Mouse (Mus musculus) embryonic facial prominence, embryonic 14.5 days (tissue): ENCODE measurements at regions not wholly inside any gene's neighbourhood (a gene's known extent, or its start where the extent isn't known, plus 50 kb on each side); places are given as distances from the start of the nearest gene placed in this dataset.

Source experiments
- ATAC-seq: fragments of 200-750 bp; cut with Nextera tagmentation; 2 replicates; pipeline ENCODE4 v1.8.0; 2017; ENCODE audit warnings: low read depth, moderate number of reproducible peaks, moderate TSS enrichment
- DNase-seq: peaks from one replicate; pipeline ENCODE4 v3.0.0-alpha.2; 2015; ENCODE audit warnings: low spot score
- H3K27ac ChIP-seq: fragments of 300-500 bp; sonication (generic); replicated peaks from 2 replicates; pipeline ENCODE4 v1.5.1; 2014; ENCODE audit warnings: low read depth, mild to moderate bottlenecking, low read length, moderate library complexity
- H3K27me3 ChIP-seq: fragments of 300-500 bp; sonication (generic); replicated peaks from 2 replicates; pipeline ENCODE4 v1.6.1; 2014; ENCODE audit warnings: low read length; ENCODE audit not compliant: control insufficient read depth, insufficient read depth
- H3K36me3 ChIP-seq: fragments of 300-500 bp; sonication (generic); 2 replicates; pipeline ENCODE4 v1.6.1; 2014; ENCODE audit warnings: low read length, mixed read lengths; ENCODE audit not compliant: control insufficient read depth, insufficient read depth
- H3K4me1 ChIP-seq: fragments of 300-500 bp; sonication (generic); 2 replicates; pipeline ENCODE4 v1.6.1; 2014; ENCODE audit warnings: antibody characterized with exemption, low read length; ENCODE audit not compliant: control insufficient read depth, insufficient read depth
- H3K4me2 ChIP-seq: fragments of 300-500 bp; sonication (generic); 2 replicates; pipeline ENCODE4 v1.6.1; 2014; ENCODE audit warnings: low read depth, mild to moderate bottlenecking, low read length, moderate library complexity, mixed read lengths
- H3K4me3 ChIP-seq: fragments of 300-500 bp; sonication (generic); 2 replicates; pipeline ENCODE4 v1.5.1; 2014; ENCODE audit warnings: low read depth, mild to moderate bottlenecking, low read length
- H3K9ac ChIP-seq: fragments of 300-500 bp; sonication (generic); 2 replicates; pipeline ENCODE4 v1.6.1; 2014; ENCODE audit warnings: low read depth, mild to moderate bottlenecking, low read length, moderate library complexity, mixed read lengths
- H3K9me3 ChIP-seq: fragments of 300-500 bp; sonication (generic); 2 replicates; pipeline ENCODE4 v1.6.1; 2016; ENCODE audit warnings: low read length; ENCODE audit not compliant: control insufficient read depth
- WGBS: fragments of 180-500 bp; shearing (Covaris S2); extraction: QIAGEN DNeasy Blood & Tissue Kit; methylation state at CpG from one replicate; pipeline ENCODE4 v1.1.7; 2014; 5-methylcytosine and 5-hydroxymethylcytosine counted together

GRCm38 (mm10) chr17:74920056-74920455 lies 85.3 kb upstream of the Ltbp1 start:
- no peak for ATAC-seq
- Histone ChIP-seq H3K4me1 (no peaks in the 10 kb centered on the region; the same call in 1 of the 2 replicates), H3K27me3 (no peaks in the 10 kb centered on the region), H3K9ac (no peak overlapping the region), H3K4me3 (no peak overlapping the region), H3K9me3 (peaks cover 10% of the 10 kb centered on the region), H3K36me3 (no peaks in the 10 kb centered on the region), H3K4me2 (no peak overlapping the region), H3K27ac (no peak overlapping the region)
- WGBS = 74% methylated on average over 5 of the region's 5 CpGs
- no peak for DNase-seq

GRCm38 (mm10) chr17:74921413-74921812 lies 84.0 kb upstream of the Ltbp1 start:
- Histone ChIP-seq H3K4me3 (no peak overlapping the region), H3K9me3 (peaks cover 5% of the 10 kb centered on the region), H3K36me3 (no peaks in the 10 kb centered on the region), H3K4me1 (no peaks in the 10 kb centered on the region; the same call in 1 of the 2 replicates), H3K9ac (no peak overlapping the region), H3K4me2 (no peak overlapping the region), H3K27ac (no peak overlapping the region), H3K27me3 (no peaks in the 10 kb centered on the region)
- ATAC-seq (no peak), DNase-seq (no peak)
- WGBS = 87% methylated on average over 6 of the region's 6 CpGs

GRCm38 (mm10) chr17:74922016-74922415 lies 83.4 kb upstream of the Ltbp1 start:
- ATAC-seq = no peak
- no peaks in the 10 kb centered on the region; the same call in 1 of the 2 replicates for H3K4me1 ChIP-seq

DNA sequence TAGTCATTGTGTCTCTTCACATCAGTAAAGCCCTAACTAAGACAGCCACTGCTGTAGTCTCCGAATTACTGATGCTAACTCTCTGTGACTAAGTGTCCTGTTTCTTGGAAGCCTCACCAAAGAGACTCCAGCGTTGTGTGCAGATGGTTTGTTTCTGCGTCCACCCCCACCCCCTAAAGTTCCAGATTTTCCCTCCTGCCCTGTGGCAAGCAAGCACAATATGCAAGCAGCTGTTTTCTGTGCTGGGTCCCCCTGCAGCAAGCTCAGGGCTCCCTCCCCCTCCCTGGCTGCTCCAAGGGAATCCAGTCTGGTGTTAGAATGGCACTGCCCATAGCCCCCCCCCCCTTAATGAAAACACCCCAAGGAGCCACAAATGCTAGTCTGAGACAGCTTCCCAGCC lies 82.8 kb upstream of the Ltbp1 start:
- no peak overlapping the region for H3K9ac ChIP-seq
- H3K4me1 ChIP-seq = no peaks in the 10 kb centered on the region; the same call in 1 of the 2 replicates
- no peak overlapping the region for H3K4me3 ChIP-seq
- H3K27me3 ChIP-seq = no peaks in the 10 kb centered on the region
- peak; percentile 60 for ATAC-seq
- no peak overlapping the region for H3K27ac ChIP-seq
- H3K4me2 ChIP-seq = no peak overlapping the region
- no peaks in the 10 kb centered on the region for H3K36me3 ChIP-seq
- WGBS = 14% methylated on average over 3 of the region's 3 CpGs
- peak; percentile 73 for DNase-seq
- H3K9me3 ChIP-seq = no peaks in the 10 kb centered on the region

More at GRCm38 (mm10) chr17:74922016-74922415, 83.4 kb upstream of the Ltbp1 start:
- Histone ChIP-seq H3K27me3 (no peaks in the 10 kb centered on the region), H3K27ac (no peak overlapping the region), H3K9ac (no peak overlapping the region), H3K4me3 (no peak overlapping the region), H3K9me3 (no peaks in the 10 kb centered on the region), H3K36me3 (no peaks in the 10 kb centered on the region), H3K4me2 (no peak overlapping the region)
- WGBS = 75% methylated on average over 4 of the region's 4 CpGs
- DNase-seq = no peak

GRCm38 (mm10) chr17:74923101-74923500 lies 82.3 kb upstream of the Ltbp1 start:
- Histone ChIP-seq H3K27ac (no peak overlapping the region), H3K4me3 (no peak overlapping the region), H3K4me1 (no peaks in the 10 kb centered on the region; the same call in 1 of the 2 replicates), H3K9me3 (no peaks in the 10 kb centered on the region), H3K36me3 (no peaks in the 10 kb centered on the region), H3K4me2 (no peak overlapping the region), H3K27me3 (no peaks in the 10 kb centered on the region), H3K9ac (no peak overlapping the region)
- 55% methylated on average over 9 of the region's 9 CpGs for WGBS
- no peak for DNase-seq
- no peak for ATAC-seq

- no peak overlapping the region for H3K9ac ChIP-seq
- H3K4me3 ChIP-seq = no peak overlapping the region
- no peak overlapping the region for H3K4me2 ChIP-seq
- H3K36me3 ChIP-seq = no peaks in the 10 kb centered on the region
- no peaks in the 10 kb centered on the region; the same call in none of the 2 replicates for H3K4me1 ChIP-seq
- H3K27me3 ChIP-seq = no peaks in the 10 kb centered on the region
- DNase-seq = no peak
- H3K9me3 ChIP-seq = no peaks in the 10 kb centered on the region
- H3K27ac ChIP-seq = no peak overlapping the region
- WGBS = 90% methylated on average over 6 of the region's 6 CpGs
- ATAC-seq = no peak
Measured at GRCm38 (mm10) chr17:74925131-74925530, 80.2 kb upstream of the Ltbp1 start.

DNA sequence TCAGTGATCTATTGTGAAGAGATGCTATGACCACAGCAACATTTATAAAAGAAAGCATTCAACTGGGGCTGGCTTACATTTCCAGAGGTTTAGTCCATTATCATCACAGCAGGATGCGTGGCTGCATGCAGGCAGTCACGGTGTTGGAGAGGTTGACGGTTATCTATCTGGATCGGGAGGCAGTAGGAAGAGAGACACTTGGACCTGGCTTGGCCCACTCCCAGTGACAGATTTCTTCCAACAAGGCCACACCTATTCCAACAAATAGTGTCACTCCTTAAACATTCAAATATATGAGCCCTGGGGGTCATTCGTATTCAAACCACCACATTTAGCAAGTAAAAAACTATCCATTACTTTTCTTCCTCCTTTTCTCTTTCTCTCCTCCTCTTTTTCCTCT lies 77.4 kb upstream of the Ltbp1 start:
- no peaks in the 10 kb centered on the region for H3K27me3 ChIP-seq
- 54% methylated on average over 5 of the region's 5 CpGs for WGBS
- ATAC-seq = no peak

GRCm38 (mm10) chr17:74931540-74931939 lies 73.8 kb upstream of the Ltbp1 start:
- Histone ChIP-seq H3K27ac (no peak overlapping the region), H3K27me3 (no peaks in the 10 kb centered on the region), H3K9ac (no peak overlapping the region), H3K4me2 (no peak overlapping the region), H3K4me3 (no peak overlapping the region), H3K36me3 (no peaks in the 10 kb centered on the region), H3K4me1 (no peaks in the 10 kb centered on the region; the same call in 1 of the 2 replicates), H3K9me3 (no peaks in the 10 kb centered on the region)
- 35% methylated on average over 4 of the region's 4 CpGs for WGBS
- no peak for ATAC-seq
- DNase-seq = no peak

More for the DNA sequence above, 77.4 kb upstream of the Ltbp1 start:
- no peak overlapping the region for H3K27ac ChIP-seq
- H3K9me3 ChIP-seq = no peaks in the 10 kb centered on the region
- H3K4me2 ChIP-seq = no peak overlapping the region
- H3K4me3 ChIP-seq = no peak overlapping the region
- H3K9ac ChIP-seq = no peak overlapping the region
- H3K36me3 ChIP-seq = no peaks in the 10 kb centered on the region
- no peak for DNase-seq
- no peaks in the 10 kb centered on the region; the same call in none of the 2 replicates for H3K4me1 ChIP-seq

DNA sequence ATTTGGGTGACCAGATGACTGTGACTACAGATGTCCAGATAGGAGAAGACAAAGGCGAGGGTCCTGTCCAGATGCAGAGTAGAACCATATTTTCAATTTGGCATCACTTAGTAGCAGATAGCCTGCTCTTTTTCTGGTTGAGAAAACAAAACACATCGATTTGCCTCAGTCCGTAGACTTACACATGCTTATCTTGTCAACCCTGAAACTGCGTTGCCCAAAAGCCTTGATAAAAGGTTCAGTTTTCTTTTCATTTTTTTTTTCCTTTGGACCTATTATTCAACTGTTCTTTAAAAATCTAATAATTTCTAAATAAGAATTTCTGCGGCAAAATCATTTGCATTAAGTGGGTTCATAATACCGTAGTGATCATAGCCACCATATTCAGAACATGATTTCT lies 64.0 kb upstream of the Ltbp1 start:
- Histone ChIP-seq H3K9ac (no peak overlapping the region), H3K4me2 (no peak overlapping the region), H3K4me3 (no peak overlapping the region), H3K27me3 (no peaks in the 10 kb centered on the region), H3K36me3 (no peaks in the 10 kb centered on the region), H3K27ac (no peak overlapping the region), H3K4me1 (no peaks in the 10 kb centered on the region), H3K9me3 (no peaks in the 10 kb centered on the region)
- 87% methylated on average over 6 of the region's 6 CpGs for WGBS
- no peak for DNase-seq
- ATAC-seq = no peak
